Comparison of ENCODE assay signal across 8 mouse cellular contexts in the genomic region with DNA sequence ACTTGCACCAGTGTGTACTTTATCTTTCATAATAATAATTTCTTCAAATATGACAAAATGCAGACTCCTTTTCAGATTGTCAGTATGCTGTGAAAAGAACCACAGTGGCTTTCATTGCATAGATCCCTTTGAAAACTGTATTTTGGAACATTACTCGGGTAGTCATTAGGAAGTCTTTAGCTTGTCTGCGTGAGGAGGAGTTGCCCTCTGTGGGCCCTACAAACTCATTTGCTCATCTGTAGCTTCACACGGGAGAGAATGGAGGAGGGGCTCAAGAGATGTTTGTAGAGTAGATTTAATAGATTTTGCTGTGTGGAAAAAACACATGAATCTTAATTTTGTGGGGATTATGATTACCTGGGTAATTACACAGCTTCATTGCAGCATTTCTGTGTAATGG. TPM values are rescaled to one million over a fixed set of nuclear protein-coding genes. Genes with fewer than 3 reads are reported as not detected.
DNase-seq lines count a peak whose midpoint lies in the region; ATAC-seq and TF ChIP-seq lines count a peak whose summit lies in the region.

No protein-coding gene starts in this region.

- no peaks in the 10 kb centered on the region for H3K9me3 ChIP-seq in heart, embryonic 16.5 days (replicated peaks; ENCODE audit: control insufficient read depth, low read length)
- no peaks in the 10 kb centered on the region for H3K9me3 ChIP-seq in forebrain, postnatal 0 days (ENCODE audit: low read length)
- no peaks in the 10 kb centered on the region for H3K9me3 ChIP-seq in midbrain, embryonic 12.5 days

- peak overlapping the region; percentile 99 for H3K9ac ChIP-seq in heart, embryonic 16.5 days (ENCODE audit: low read length)
- peak overlapping the region; percentile 92; the same call in 1 of the 2 replicates for H3K9ac ChIP-seq in forebrain, postnatal 0 days
- H3K9ac ChIP-seq in midbrain, embryonic 12.5 days (replicated peaks) = peak overlapping the region; percentile 98

- H3K4me1 ChIP-seq in heart, embryonic 16.5 days (ENCODE audit: control insufficient read depth, insufficient read depth, low read length) = peaks cover 20% of the 10 kb centered on the region
- H3K4me1 ChIP-seq in forebrain, postnatal 0 days (ENCODE audit: insufficient read depth) = peaks cover 18% of the 10 kb centered on the region
- H3K4me1 ChIP-seq in midbrain, embryonic 12.5 days = peaks cover 33% of the 10 kb centered on the region

- no peak for TF ChIP-seq CTCF in forebrain, postnatal 0 days (IDR thresholded peaks at IDR 0.05; ENCODE audit: low read depth)

- H3K27ac ChIP-seq in heart, embryonic 16.5 days (ENCODE audit: low read length) = no peak overlapping the region
- H3K27ac ChIP-seq in forebrain, postnatal 0 days (ENCODE audit: low read depth, low read length) = no peak overlapping the region
- H3K27ac ChIP-seq in midbrain, embryonic 12.5 days (replicated peaks) = no peak overlapping the region

- peak overlapping the region; percentile 92 for H3K4me3 ChIP-seq in heart, embryonic 16.5 days (ENCODE audit: low read length)
- H3K4me3 ChIP-seq in forebrain, postnatal 0 days (ENCODE audit: low read depth, low read length) = peak overlapping the region; percentile 90
- H3K4me3 ChIP-seq in midbrain, embryonic 12.5 days = peak overlapping the region; percentile 86

- DNase-seq in heart, postnatal 25 days (ENCODE audit: low spot score) = no peak
- DNase-seq in MEL-GATA-1-ER (ENCODE audit: extremely low read depth, low read depth) = peak; percentile 11
- DNase-seq in forebrain, postnatal 0 days = no peak
- DNase-seq in cerebellum, postnatal 14 days = no peak
- DNase-seq in ovary, postnatal 36 days (ENCODE audit: low spot score) = no peak
- no peak for DNase-seq in adrenal gland, postnatal 25 days

- under 1% methylated on average over 3 of the region's 3 CpGs for WGBS in heart, embryonic 16.5 days
- whole genome bisulfite sequencing in forebrain, postnatal 0 days = 0% methylated on average over 3 of the region's 3 CpGs
- 0% methylated on average over 3 of the region's 3 CpGs for whole genome bisulfite sequencing in midbrain, embryonic 12.5 days

- peak overlapping the region; percentile 78 for H3K4me2 ChIP-seq in heart, embryonic 16.5 days (ENCODE audit: low read depth, low read length)
- H3K4me2 ChIP-seq in forebrain, postnatal 0 days (ENCODE audit: low read depth) = peak overlapping the region; percentile 66
- H3K4me2 ChIP-seq in midbrain, embryonic 12.5 days (replicated peaks) = peak overlapping the region; percentile 58

- no peaks in the 10 kb centered on the region for H3K36me3 ChIP-seq in heart, embryonic 16.5 days (ENCODE audit: control insufficient read depth, insufficient read depth)
- H3K36me3 ChIP-seq in forebrain, postnatal 0 days (ENCODE audit: insufficient read depth) = no peaks in the 10 kb centered on the region
- no peaks in the 10 kb centered on the region for H3K36me3 ChIP-seq in midbrain, embryonic 12.5 days

- H3K27me3 ChIP-seq in heart, embryonic 16.5 days (ENCODE audit: control insufficient read depth, insufficient read depth, low read length) = no peaks in the 10 kb centered on the region
- H3K27me3 ChIP-seq in forebrain, postnatal 0 days (ENCODE audit: insufficient read depth, low read length) = no peaks in the 10 kb centered on the region
- no peaks in the 10 kb centered on the region for H3K27me3 ChIP-seq in midbrain, embryonic 12.5 days

- ATAC-seq in heart, embryonic 16.5 days (replicated peaks; ENCODE audit: extremely low read depth, insufficient read depth, low FRiP score) = no peak
- no peak for ATAC-seq in forebrain, postnatal 0 days
- no peak for ATAC-seq in midbrain, embryonic 12.5 days (ENCODE audit: low FRiP score, low read depth)

- intact Hi-C loops in heart, postnatal 25 days (cut with DNase I) = loop anchor here (2.0 to 5.0 kb wide), 3 partner anchors 48 to 117 kb away; no protein-coding TSS in a partner anchor

RNA-seq across cellular contexts. Expression of gene Rdx, which starts 2.6 kb away (rescaled TPM):
- 86.2 and 97.5 TPM in 2 replicates for polyA plus RNA-seq in heart, embryonic 16.5 days (2015; fragmentation: Nextera tagmentation; extraction: Ambion mirVana)
- 10 to 100 TPM; 91.6 to 92.5 TPM for total RNA-seq in heart, postnatal 25 days (2021)
- total RNA-seq in forebrain, postnatal 0 days (2014; rRNA removed) = 75.4 and 84.6 TPM in 2 replicates
- polyA plus RNA-seq in forebrain, postnatal 0 days (2015; fragmentation: Nextera tagmentation; extraction: Ambion mirVana) = 66.9 and 81.7 TPM in 2 replicates
- polyA plus RNA-seq in midbrain, embryonic 12.5 days (2016; fragmentation: Nextera tagmentation; extraction: Ambion mirVana) = 162 and 167 TPM in 2 replicates
- 126 and 139 TPM in 2 replicates for total RNA-seq in adrenal gland, postnatal 25 days (2021)
